Mouse (Mus musculus) neutrophil, adult 5-6 weeks (primary cell): ENCODE data around the gene Actr1b. TPM values are rescaled to one million over a fixed set of nuclear protein-coding genes. Genes with fewer than 3 reads are reported as not detected.
A peak's percentile ranks its signal among the peaks of the same experiment; 100 is the strongest.

Experiments
- ATAC-seq: fragments of 151-379, 151-347 bp; 2 replicates; pipeline ENCODE4 v1.8.0; 2017; ENCODE audit warnings: mild to moderate bottlenecking, moderate TSS enrichment; ENCODE audit not compliant: insufficient number of reproducible peaks, poor library complexity, low FRiP score, severe bottlenecking; ENCODE audit errors: extremely low read depth
- total RNA-seq: library from RNA; stranded (forward); fragments of 200-1000 nt; gene quantifications from 2 replicates; pipeline ENCODE4 v1.2.3, GENCODE M21; 2017

Actr1b gene
- 53.7 and 59.8 TPM in 2 replicates for total RNA-seq

- no peak for ATAC-seq
Measured at GRCm38 (mm10) chr1:36714311-36714710, at the start of gene Actr1b. Gene Actr1b, minus strand, starts transcription at chr1:36714422.

- ATAC-seq = peak; percentile 25; the same call in 1 of the 2 replicates
Measured at GRCm38 (mm10) chr1:36761568-36761967, 47.3 kb upstream of the Actr1b start, which contains the start of gene Zap70. Gene Zap70, plus strand, starts transcription at chr1:36761798.

DNA sequence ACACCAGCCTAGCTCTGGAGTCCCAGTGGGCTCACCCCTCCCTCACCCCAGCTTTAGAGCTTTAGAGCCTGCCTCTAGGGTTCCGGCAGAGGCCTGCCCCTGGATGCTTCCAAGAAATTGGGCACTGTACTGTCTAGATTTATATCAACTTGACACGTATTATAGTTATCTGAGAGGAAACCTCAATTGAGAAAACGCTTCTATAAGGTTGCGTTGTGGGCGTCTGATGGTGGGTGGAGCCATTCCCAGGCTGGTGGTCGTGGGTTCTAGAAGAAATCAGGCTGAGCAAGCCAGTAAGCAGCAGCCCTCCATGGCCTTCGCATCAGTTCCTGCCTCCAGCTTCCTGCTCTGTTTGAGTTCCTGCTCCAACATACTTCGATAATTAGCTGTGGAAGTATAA, 46.8 kb upstream of the Actr1b start:
- no peak for ATAC-seq

- no peak for ATAC-seq
Measured at GRCm38 (mm10) chr1:36760401-36760800, 46.2 kb upstream of the Actr1b start.

DNA sequence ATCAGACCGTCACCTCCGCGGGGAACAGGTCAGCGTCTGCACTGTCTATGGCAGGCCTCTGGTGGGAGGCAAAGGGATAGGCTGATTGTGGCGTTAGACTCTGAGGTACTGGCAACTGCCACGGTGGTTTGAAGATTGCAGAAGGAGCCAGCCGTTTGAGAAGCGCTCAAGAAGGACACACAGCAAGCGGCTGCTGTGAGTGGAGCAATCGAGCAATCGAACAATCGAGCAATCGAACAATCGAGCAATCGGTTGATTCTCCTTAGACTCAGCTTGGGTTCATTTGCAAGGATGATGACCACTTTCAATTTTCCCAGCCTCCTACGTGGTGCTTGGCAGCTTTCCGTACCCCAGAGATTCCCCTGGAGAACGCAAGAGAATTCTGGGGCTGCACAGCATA, 44.9 kb upstream of the Actr1b start:
- ATAC-seq = no peak

GRCm38 (mm10) chr1:36758553-36758952, 44.3 kb upstream of the Actr1b start:
- ATAC-seq = no peak

- no peak for ATAC-seq
Measured at GRCm38 (mm10) chr1:36753932-36754675, 39.9 kb upstream of the Actr1b start.

- no peak for ATAC-seq
Measured at GRCm38 (mm10) chr1:36746452-36746851, 32.2 kb upstream of the Actr1b start.

- no peak for ATAC-seq
Measured at GRCm38 (mm10) chr1:36745661-36746060, 31.4 kb upstream of the Actr1b start.

- ATAC-seq = peak; percentile 77
Measured at GRCm38 (mm10) chr1:36744268-36744944, 30.2 kb upstream of the Actr1b start.

GRCm38 (mm10) chr1:36743046-36743445, 28.8 kb upstream of the Actr1b start:
- no peak for ATAC-seq

DNA sequence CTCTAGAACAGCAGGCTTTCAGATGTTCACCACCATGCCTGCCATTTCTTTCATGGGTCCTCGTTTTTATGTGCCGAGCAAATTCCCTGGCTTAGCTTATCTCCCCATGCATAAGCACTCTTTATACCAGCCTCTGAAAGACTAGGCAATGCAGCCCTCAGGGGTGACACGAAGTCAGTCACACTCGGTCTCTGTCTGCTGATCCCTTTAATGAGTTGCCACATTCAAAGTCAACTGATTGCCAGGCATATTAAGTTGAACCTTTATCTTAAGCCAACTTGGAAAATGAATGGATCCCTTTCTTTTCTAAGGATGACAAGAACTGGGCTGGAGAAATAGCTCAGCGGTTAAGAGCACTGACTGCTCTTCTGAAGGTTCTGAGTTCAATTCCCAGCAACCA, 25.0 kb upstream of the Actr1b start:
- no peak for ATAC-seq

GRCm38 (mm10) chr1:36737300-36737699, 23.1 kb upstream of the Actr1b start:
- ATAC-seq = peak; percentile 73

- no peak for ATAC-seq
Measured at GRCm38 (mm10) chr1:36724057-36724431, 9.8 kb upstream of the Actr1b start.

DNA sequence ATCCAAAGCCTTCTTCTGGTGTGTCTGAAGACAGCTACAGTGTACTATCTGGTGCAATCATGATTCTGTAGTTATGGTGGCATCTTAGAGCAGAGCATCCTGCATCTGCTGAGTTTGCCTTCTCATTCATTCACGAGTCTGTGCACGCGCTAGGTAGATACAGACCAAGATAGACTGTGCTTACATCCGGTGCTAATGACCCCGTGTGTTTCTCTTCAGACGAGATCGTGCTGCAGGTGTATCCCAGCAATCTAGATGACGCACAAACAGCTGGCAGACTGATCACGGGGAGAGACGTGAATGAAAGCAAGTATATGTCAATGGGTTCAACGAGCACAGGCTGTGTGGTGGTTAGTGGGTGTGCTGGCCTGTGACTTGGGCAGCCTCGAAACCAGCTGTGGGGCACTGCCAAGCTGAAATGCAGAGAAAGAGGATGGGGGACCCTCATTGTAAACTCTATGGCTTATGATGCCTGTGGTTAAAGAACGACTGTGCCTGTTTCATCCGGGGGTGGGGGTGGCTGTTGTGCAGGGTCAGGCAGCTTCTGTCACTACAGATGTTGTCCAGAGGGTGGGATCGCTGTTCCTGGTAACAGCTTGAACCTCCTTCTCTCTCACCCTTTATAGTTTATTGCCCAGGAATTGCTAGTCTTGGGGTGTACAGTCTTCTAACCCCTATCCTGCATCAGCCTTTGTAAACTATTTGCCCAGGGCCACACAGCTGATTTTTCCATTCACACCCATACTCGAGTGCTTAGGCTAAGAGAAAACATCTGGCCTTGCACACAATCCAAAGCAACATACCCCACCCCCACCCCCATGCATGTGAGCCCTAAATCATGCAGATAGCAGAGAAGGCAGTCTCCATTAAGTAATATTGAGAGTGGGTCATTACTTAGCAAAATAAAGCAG, 9.2 kb upstream of the Actr1b start:
- ATAC-seq = 0 out of 2 replicates have a peak, but pooled peaks have one; percentile 23

DNA sequence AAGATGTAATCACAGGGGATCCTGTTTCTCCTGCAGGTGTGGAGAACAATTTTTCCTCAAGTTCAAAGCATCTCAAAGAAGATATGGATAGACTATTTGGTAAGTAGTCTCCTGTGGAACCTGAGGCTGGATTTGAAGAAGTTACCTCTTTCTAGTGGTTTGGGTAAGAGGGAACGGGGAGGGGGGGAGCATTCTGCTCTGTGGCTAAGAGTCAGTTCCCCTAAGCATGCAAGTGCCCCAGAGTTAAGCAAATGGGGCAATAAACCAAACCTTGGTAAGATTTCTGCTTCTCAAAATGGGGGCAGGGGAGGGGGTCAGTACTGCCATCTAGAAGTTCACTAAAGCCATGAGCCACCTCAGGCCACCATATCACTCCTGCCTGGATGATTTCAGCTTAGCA, 4.6 kb upstream of the Actr1b start:
- ATAC-seq = no peak

GRCm38 (mm10) chr1:36711104-36711503, 3.1 kb downstream of the Actr1b start:
- ATAC-seq = no peak

DNA sequence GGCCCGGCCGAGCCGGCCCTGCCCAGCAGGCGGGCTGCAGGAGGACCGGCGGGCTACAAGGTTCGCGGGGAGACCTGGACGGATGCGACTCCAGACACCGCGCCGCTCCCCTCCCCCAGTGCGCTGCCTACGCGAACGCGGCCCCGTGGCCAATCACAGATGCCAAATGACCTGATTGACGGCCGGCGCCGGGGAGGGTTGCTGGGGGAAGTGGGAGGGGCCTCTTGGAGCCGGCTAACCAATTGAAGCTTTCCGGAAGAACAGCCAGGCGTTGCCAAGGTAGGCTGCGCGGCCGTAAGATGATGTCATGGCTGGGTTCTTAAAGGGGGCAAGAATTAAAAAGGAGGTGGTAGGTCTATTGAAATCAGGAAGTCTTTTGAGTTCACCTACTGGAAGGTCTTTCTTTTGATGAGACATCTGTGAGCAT, 4.4 kb downstream of the Actr1b start, which contains the start of gene 4933424G06Rik:
Gene 4933424G06Rik, plus strand, starts transcription at position 296 of the 427 bp plus-strand sequence.
- ATAC-seq = peak; percentile 98
